Mouse (Mus musculus): Measurements from ENCODE around the gene Dcst2. TPM values are rescaled to one million over a fixed set of nuclear protein-coding genes. Genes with fewer than 3 reads are reported as not detected.

Gene Dcst2
- polyA plus RNA-seq, 1 experiment, result 0.41 TPM

GRCm38 (mm10) chr3:89411490-89412393, 50.0 kb downstream of the Dcst2 start, which contains the start of gene Flad1:
TSS of gene Flad1 (minus strand) at chr3:89411870.
- peak; percentile 82 for DNase-seq (ENCODE audit: low spot score)

DNA sequence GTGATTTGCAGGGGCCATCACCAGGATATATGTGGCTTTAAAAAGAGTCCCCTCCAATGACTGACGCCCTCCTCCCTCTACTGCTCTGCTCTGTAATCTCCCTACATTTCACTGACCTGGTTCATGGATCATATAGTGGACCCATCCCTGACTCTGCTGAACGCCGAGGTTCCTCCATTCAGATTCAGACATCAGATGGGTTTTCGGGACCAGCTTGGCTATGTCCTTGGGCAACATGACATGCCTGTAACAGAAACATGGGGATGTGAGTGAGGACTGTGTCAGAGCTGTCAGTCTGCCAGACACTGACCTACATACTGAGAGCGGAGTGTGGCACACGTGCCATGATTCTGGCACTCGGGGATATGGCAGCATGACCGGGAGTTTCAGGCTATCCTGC, 54.4 kb downstream of the Dcst2 start:
- no peak for DNase-seq (ENCODE audit: low spot score)

DNA sequence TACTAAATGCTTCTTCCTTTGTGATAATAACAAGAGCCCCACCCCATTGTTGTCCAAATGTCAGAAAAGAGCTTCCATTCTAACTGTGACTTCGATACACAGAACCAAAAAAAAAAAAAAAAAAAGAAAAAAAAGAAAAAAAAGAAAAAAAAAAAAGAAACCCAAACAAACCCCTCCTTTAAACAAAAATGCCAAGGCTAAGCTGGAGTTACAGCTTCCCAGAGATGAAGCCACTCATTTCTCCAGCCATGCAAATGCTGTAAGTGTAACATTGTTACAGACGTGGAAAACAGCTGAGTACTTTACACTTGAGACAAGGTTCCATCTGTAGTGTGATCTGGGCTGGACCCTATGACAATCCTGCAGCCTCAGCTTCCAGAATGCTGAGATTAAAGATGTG, 55.4 kb downstream of the Dcst2 start:
- no peak for DNase-seq (ENCODE audit: low spot score)

DNA sequence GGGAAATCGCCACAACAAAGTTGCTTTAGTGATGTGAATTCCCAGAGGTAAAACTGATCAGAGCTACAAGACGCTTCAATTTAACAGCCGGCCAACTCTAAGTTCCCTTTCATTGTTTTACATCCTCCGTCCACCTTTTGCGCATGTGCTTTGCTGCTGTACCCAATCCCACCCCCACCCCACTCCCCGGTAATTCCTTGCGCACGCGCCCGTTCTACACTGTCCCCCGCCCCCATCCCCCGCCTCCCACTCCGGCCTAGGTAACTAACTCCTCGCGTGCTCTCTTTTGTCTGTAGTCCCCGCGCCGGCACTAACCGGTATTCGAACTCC, 56.0 kb downstream of the Dcst2 start:
- DNase-seq (ENCODE audit: low spot score), result no peak

GRCm38 (mm10) chr3:89418170-89418860, 56.5 kb downstream of the Dcst2 start, which contains the start of the genes Cks1b and Shc1:
TSS of gene Cks1b (minus strand) at chr3:89418383.
TSS of gene Shc1 (plus strand) at chr3:89418443.
- DNase-seq (ENCODE audit: low spot score), result peak; percentile 80

- DNase-seq (ENCODE audit: low spot score), result no peak
Measured at GRCm38 (mm10) chr3:89418861-89419250, 57.1 kb downstream of the Dcst2 start.

- no peak for DNase-seq (ENCODE audit: low spot score)
Measured at GRCm38 (mm10) chr3:89419571-89419970, 57.8 kb downstream of the Dcst2 start.

DNA sequence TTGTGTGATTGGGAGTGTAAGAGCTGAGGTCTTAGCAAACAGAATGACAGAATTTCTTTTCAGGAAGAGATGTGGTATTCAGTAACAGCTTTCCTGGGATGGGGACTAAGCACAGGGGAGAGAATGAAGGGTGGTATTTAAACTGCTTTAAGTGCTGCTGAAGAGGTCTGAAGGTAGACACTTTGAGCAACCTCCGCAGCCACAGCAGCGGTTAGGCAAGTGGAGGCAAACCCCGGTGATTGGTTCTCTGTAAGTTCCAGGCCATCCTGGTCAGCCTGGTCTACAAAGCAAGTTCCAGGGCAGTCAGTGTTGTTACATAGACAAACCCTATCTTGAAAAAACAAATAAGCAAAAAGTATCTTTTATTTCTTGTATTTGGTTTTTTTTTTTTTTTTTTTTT, 58.2 kb downstream of the Dcst2 start:
- DNase-seq (ENCODE audit: low spot score), result no peak

DNA sequence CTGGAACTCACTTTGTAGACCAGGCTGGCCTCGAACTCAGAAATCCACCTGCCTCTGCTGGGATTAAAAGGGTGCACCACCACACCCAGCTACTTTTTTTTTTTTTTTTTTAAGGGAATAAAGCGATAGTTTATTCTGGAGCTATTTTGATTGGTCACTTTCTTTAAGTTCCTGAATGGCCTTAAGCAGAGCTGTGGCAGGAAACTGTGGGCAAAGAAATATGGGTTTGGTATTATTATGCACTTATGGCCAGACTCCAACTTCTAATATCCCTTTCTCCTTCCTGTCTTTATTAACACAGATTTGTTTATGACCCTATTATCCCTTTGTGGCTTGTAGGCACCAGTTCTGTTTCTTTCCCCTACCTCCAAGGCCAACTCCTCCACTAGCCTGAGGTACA, 58.6 kb downstream of the Dcst2 start:
- DNase-seq (ENCODE audit: low spot score), result no peak

DNA sequence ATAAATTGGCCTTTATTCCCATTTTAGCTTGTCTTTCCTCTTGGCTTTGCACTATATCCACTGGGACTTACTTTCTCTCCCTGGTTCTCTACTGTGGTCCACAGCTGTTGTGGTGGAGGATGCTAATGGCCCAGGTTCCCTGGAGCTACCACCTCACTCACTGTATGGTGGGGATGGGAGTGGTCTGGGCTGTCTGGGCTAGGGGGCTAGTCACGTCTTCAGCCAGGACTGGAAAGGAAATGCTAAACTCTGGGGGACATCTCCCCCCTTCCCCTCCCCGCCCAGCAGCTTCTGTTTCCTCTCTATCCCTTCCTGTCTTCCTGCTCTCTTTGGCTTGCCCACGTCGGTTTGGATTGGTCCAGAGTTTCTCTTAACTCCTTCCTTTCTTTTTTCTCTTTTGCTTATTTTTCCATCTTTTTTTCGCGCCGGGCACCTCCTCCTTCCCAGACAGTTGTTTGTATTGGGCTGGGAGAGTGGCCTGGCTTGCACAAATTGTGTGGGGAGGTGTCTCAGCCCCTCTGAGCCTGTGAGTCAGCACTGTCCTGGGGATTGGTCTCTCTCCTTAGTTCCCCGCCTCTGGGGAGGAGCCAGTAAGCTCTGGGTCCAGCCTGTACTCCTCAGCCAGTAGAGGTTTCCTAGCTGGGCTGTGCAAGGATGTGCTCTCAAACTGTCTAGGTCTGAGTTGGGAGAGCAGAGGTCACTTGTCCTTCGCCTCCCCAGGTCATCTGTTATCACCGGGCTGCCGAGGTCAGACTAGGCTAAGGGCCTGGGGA, 59.4 kb downstream of the Dcst2 start:
- DNase-seq (ENCODE audit: low spot score), result peak; percentile 52

DNA sequence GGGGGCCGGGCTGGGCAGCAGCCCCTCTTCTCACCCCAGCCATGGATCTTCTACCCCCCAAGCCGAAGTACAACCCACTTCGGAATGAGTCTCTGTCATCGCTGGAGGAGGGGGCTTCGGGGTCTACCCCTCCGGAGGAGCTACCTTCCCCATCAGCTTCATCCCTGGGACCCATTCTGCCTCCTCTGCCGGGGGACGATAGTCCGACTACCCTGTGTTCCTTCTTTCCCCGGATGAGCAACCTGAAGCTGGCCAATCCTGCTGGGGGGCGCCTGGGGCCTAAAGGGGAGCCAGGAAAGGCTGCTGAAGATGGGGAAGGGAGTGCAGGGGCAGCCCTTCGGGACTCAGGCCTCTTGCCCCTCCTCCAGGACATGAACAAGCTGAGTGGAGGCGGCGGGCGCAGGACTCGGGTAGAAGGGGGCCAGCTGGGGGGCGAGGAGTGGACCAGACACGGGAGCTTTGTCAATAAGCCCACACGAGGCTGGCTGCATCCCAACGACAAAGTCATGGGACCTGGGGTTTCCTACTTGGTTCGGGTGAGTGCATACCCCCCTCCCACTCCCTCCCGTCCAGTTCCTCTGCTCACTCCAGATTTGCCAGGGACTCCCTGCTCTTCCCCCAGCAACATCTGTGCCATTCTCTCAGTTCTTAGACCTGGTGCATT, 60.2 kb downstream of the Dcst2 start:
- DNase-seq (ENCODE audit: low spot score), result no peak

GRCm38 (mm10) chr3:89422556-89423205, 60.9 kb downstream of the Dcst2 start:
- no peak for DNase-seq (ENCODE audit: low spot score)

- no peak for DNase-seq (ENCODE audit: low spot score)
Measured at GRCm38 (mm10) chr3:89424416-89425140, 62.8 kb downstream of the Dcst2 start.

- no peak for DNase-seq (ENCODE audit: low spot score)
Measured at GRCm38 (mm10) chr3:89425141-89425525, 63.4 kb downstream of the Dcst2 start.

DNA sequence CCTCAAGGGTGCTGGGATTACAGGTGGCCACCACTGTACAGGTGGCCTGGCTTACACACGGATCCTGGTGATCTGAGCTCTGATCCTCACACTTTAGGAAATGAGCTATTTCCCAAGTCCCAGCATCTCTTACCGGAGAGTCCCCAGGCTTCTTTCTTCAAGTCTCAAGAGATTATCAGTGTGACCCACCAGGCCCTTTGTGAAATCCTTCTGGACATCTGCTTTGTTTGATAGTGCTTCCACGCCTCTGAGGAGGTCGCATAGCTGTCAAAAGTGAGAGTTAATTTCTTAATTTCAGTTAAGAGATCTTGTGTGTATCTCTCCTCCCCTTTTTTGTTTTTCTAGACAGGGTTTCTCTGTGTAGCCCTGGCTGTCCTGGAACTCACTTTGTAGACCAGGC, 64.1 kb downstream of the Dcst2 start:
- no peak for DNase-seq (ENCODE audit: low spot score)

Other genes starting within 250 kb of the Dcst2 start
- gene Pklr, start 225.8 kb upstream of the Dcst2 start, polyA plus RNA-seq (2012; rRNA removed), result not detected in 2 replicates
- gene Hcn3, start 201.8 kb upstream of the Dcst2 start, polyA plus RNA-seq (2012; rRNA removed), result 0.44 and 0.49 TPM in 2 replicates
- 73.9 and 89.8 TPM in 2 replicates for gene Clk2, start 197.2 kb upstream of the Dcst2 start, polyA plus RNA-seq (2012; rRNA removed)
- 69.8 and 72.3 TPM in 2 replicates for gene Scamp3, start 184.5 kb upstream of the Dcst2 start, polyA plus RNA-seq (2012; rRNA removed)
- gene Fam189b, start 178.8 kb upstream of the Dcst2 start, polyA plus RNA-seq (2012; rRNA removed), result 32.9 and 42.3 TPM in 2 replicates
- 58.7 and 60.8 TPM in 2 replicates for gene Gba, start 159.0 kb upstream of the Dcst2 start, polyA plus RNA-seq (2012; rRNA removed)
- 59.3 and 69.8 TPM in 2 replicates for gene Thbs3, start 146.8 kb upstream of the Dcst2 start, polyA plus RNA-seq (2012; rRNA removed)
- gene Mtx1, start 134.9 kb upstream of the Dcst2 start, polyA plus RNA-seq (2012; rRNA removed), result 112 and 131 TPM in 2 replicates
- gene Muc1, start 132.9 kb upstream of the Dcst2 start, polyA plus RNA-seq (2012; rRNA removed), result 0.94 and 1.2 TPM in 2 replicates
- gene Krtcap2, start 116.0 kb upstream of the Dcst2 start, polyA plus RNA-seq (2012; rRNA removed), result 67.7 and 77.1 TPM in 2 replicates
- 4.1 and 6.0 TPM in 2 replicates for gene Trim46, start 115.7 kb upstream of the Dcst2 start, polyA plus RNA-seq (2012; rRNA removed)
- 200 and 251 TPM in 2 replicates for gene Dpm3, start 102.6 kb upstream of the Dcst2 start, polyA plus RNA-seq (2012; rRNA removed)
- 128 and 156 TPM in 2 replicates for gene Slc50a1, start 91.4 kb upstream of the Dcst2 start, polyA plus RNA-seq (2012; rRNA removed)
- 41.8 and 43.5 TPM in 2 replicates for gene Efna1, start 80.8 kb upstream of the Dcst2 start, polyA plus RNA-seq (2012; rRNA removed)
- gene Efna3, start 39.0 kb upstream of the Dcst2 start, polyA plus RNA-seq (2012; rRNA removed), result 0.36 and 0.55 TPM in 2 replicates
- gene Efna4, start 23.9 kb upstream of the Dcst2 start, polyA plus RNA-seq (2012; rRNA removed), result 3.4 and 3.7 TPM in 2 replicates
- 96.1 and 101 TPM in 2 replicates for gene Adam15, start 12.0 kb upstream of the Dcst2 start, polyA plus RNA-seq (2012; rRNA removed)
- gene Dcst1, start 3.3 kb downstream of the Dcst2 start, polyA plus RNA-seq (2012; rRNA removed), result 0.07 and 0.33 TPM in 2 replicates
- gene Zbtb7b, start 32.8 kb downstream of the Dcst2 start, polyA plus RNA-seq (2012; rRNA removed), result 36.4 and 39.5 TPM in 2 replicates
- 1.2 and 1.5 TPM in 2 replicates for gene Lenep, start 40.8 kb downstream of the Dcst2 start, polyA plus RNA-seq (2012; rRNA removed)
- gene Flad1, start 49.9 kb downstream of the Dcst2 start, polyA plus RNA-seq (2012; rRNA removed), result 30.8 and 34.6 TPM in 2 replicates
- gene Cks1b, start 56.4 kb downstream of the Dcst2 start, polyA plus RNA-seq (2012; rRNA removed), result 21.7 and 29.6 TPM in 2 replicates
- 85.7 and 87.7 TPM in 2 replicates for gene Shc1, start 56.5 kb downstream of the Dcst2 start, polyA plus RNA-seq (2012; rRNA removed)
- 34.0 and 38.0 TPM in 2 replicates for gene Pygo2, start 68.2 kb downstream of the Dcst2 start, polyA plus RNA-seq (2012; rRNA removed)
- 167 and 208 TPM in 2 replicates for gene Pbxip1, start 74.7 kb downstream of the Dcst2 start, polyA plus RNA-seq (2012; rRNA removed)
- gene Pmvk, start 92.6 kb downstream of the Dcst2 start, polyA plus RNA-seq (2012; rRNA removed), result 21.5 and 23.3 TPM in 2 replicates
- 10.6 and 16.4 TPM in 2 replicates for gene Kcnn3, start 158.2 kb downstream of the Dcst2 start, polyA plus RNA-seq (2012; rRNA removed)